Mouse (Mus musculus): ENCODE measurements around the gene Wnt6. TPM values are rescaled to one million over a fixed set of nuclear protein-coding genes. Genes with fewer than 3 reads are reported as not detected.

Wnt6 gene
- polyA plus RNA-seq (2012; ENCODE audit: insufficient read depth, insufficient read length, missing spikeins) = 0.62 and 1.0 TPM in 2 replicates

- H3K27ac ChIP-seq (ENCODE audit: insufficient read depth, low read depth, low read length) = no peak within 1 kb of the TSS
- H3K4me1 ChIP-seq (ENCODE audit: control insufficient read depth, insufficient read depth, low read length) = peaks cover 32% of the 10 kb centered on the region
- H3K4me3 ChIP-seq (ENCODE audit: insufficient read depth, low read length) = peak within 1 kb of the TSS; percentile 53
- TF ChIP-seq POLR2A (IDR thresholded peaks at IDR 0.05; ENCODE audit: borderline replicate concordance, low read depth, low read length) = no peak
- TF ChIP-seq CTCF (IDR thresholded peaks at IDR 0.05; ENCODE audit: low read depth, low read length) = no peak
Observed at GRCm38 (mm10) chr1:74771845-74771930, at the start of gene Wnt6. TSS of gene Wnt6 (plus strand) at chr1:74771892.

DNA sequence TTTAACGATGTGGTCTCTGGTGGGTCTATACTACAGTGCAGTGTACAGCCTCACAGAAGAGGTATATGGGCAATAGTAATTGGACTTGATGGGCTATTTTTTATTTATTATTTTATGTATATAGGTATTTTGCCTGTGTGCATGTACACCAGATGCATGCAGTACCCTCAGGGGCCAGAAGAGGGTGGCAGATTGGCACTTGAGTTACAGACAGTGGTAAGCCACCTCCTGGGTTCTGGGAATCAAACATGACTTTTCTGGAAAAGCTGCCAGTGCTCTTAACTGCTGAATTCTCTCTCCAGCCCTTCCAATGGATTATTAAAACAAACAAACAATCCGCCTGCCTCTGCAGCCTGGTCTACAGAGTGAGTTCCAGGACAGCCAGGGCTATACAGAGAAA lies 47.9 kb upstream of the Wnt6 start:
- TF ChIP-seq CTCF (IDR thresholded peaks at IDR 0.05; ENCODE audit: low read depth, low read length) (no peak), POLR2A (IDR thresholded peaks at IDR 0.05; ENCODE audit: borderline replicate concordance, low read depth, low read length) (no peak)
- H3K4me1 ChIP-seq (ENCODE audit: control insufficient read depth, insufficient read depth, low read length) = peaks cover 24% of the 10 kb centered on the region
- no peak overlapping the region for H3K4me3 ChIP-seq (ENCODE audit: insufficient read depth, low read length)
- H3K27ac ChIP-seq (ENCODE audit: insufficient read depth, low read depth, low read length) = no peak overlapping the region

GRCm38 (mm10) chr1:74726114-74726513 lies 45.6 kb upstream of the Wnt6 start:
- peaks cover 20% of the 10 kb centered on the region for H3K4me1 ChIP-seq (ENCODE audit: control insufficient read depth, insufficient read depth, low read length)
- TF ChIP-seq CTCF (IDR thresholded peaks at IDR 0.05; ENCODE audit: low read depth, low read length) (no peak), POLR2A (IDR thresholded peaks at IDR 0.05; ENCODE audit: borderline replicate concordance, low read depth, low read length) (no peak)
- H3K27ac ChIP-seq (ENCODE audit: insufficient read depth, low read depth, low read length) = no peak overlapping the region
- H3K4me3 ChIP-seq (ENCODE audit: insufficient read depth, low read length) = no peak overlapping the region

GRCm38 (mm10) chr1:74726674-74727073 lies 45.0 kb upstream of the Wnt6 start:
- peaks cover 18% of the 10 kb centered on the region for H3K4me1 ChIP-seq (ENCODE audit: control insufficient read depth, insufficient read depth, low read length)
- H3K27ac ChIP-seq (ENCODE audit: insufficient read depth, low read depth, low read length) = no peak overlapping the region
- TF ChIP-seq CTCF (IDR thresholded peaks at IDR 0.05; ENCODE audit: low read depth, low read length) = no peak
- no peak for TF ChIP-seq POLR2A (IDR thresholded peaks at IDR 0.05; ENCODE audit: borderline replicate concordance, low read depth, low read length)
- no peak overlapping the region for H3K4me3 ChIP-seq (ENCODE audit: insufficient read depth, low read length)

DNA sequence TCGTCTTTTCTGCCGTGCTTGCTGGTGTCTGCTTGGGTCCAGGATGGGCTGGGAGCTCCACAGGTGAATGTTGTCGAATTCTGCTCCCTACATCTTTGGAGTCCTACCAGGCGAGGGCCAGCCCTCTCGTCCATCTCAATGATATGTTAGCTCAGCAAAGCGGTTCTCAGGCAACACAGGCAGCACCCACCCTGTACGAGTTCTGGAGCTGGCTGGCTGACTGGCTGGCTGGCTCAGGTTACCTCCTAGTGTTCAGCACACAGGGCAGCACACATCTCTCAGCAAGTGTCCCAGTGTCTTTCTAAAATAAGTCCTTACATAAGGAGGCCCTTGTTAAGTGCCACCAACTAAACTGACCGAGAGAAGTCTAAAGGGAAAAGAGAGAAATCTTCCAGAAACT lies 43.2 kb upstream of the Wnt6 start:
- Histone ChIP-seq H3K27ac (ENCODE audit: insufficient read depth, low read depth, low read length) (no peak overlapping the region), H3K4me1 (ENCODE audit: control insufficient read depth, insufficient read depth, low read length) (peaks cover 18% of the 10 kb centered on the region), H3K4me3 (ENCODE audit: insufficient read depth, low read length) (no peak overlapping the region)
- TF ChIP-seq CTCF (IDR thresholded peaks at IDR 0.05; ENCODE audit: low read depth, low read length) (no peak), POLR2A (IDR thresholded peaks at IDR 0.05; ENCODE audit: borderline replicate concordance, low read depth, low read length) (no peak)

DNA sequence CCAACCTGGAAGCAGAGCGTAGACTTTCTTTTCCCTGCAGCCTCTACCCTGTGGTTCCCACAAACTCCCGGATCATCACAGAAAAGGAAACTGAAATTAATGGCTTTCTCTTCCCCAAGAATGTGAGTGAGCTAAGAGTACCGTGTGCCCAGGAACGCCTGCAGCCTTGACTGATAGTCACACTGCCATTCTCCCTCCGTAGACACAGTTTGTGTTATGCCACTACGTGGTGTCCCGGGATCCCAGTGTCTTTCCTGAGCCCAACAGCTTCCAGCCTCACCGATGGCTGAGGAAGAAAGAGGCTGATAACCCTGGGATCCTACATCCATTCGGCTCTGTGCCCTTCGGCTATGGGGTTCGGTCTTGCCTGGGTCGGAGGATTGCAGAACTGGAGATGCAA lies 34.7 kb upstream of the Wnt6 start:
- no peak overlapping the region for H3K4me3 ChIP-seq (ENCODE audit: insufficient read depth, low read length)
- no peaks in the 10 kb centered on the region for H3K4me1 ChIP-seq (ENCODE audit: control insufficient read depth, insufficient read depth, low read length)

GRCm38 (mm10) chr1:74737500-74737899 lies 34.2 kb upstream of the Wnt6 start:
- no peak overlapping the region for H3K4me3 ChIP-seq (ENCODE audit: insufficient read depth, low read length)
- no peak overlapping the region for H3K27ac ChIP-seq (ENCODE audit: insufficient read depth, low read depth, low read length)
- TF ChIP-seq POLR2A (IDR thresholded peaks at IDR 0.05; ENCODE audit: borderline replicate concordance, low read depth, low read length) = no peak
- TF ChIP-seq CTCF (IDR thresholded peaks at IDR 0.05; ENCODE audit: low read depth, low read length) = no peak
- H3K4me1 ChIP-seq (ENCODE audit: control insufficient read depth, insufficient read depth, low read length) = no peaks in the 10 kb centered on the region

More for the DNA sequence above, 34.7 kb upstream of the Wnt6 start:
- H3K27ac ChIP-seq (ENCODE audit: insufficient read depth, low read depth, low read length) = no peak overlapping the region
- TF ChIP-seq POLR2A (IDR thresholded peaks at IDR 0.05; ENCODE audit: borderline replicate concordance, low read depth, low read length) (no peak), CTCF (IDR thresholded peaks at IDR 0.05; ENCODE audit: low read depth, low read length) (no peak)

- Histone ChIP-seq H3K4me3 (ENCODE audit: insufficient read depth, low read length) (no peak overlapping the region), H3K27ac (ENCODE audit: insufficient read depth, low read depth, low read length) (no peak overlapping the region), H3K4me1 (ENCODE audit: control insufficient read depth, insufficient read depth, low read length) (no peaks in the 10 kb centered on the region)
- no peak for TF ChIP-seq POLR2A (IDR thresholded peaks at IDR 0.05; ENCODE audit: borderline replicate concordance, low read depth, low read length)
- TF ChIP-seq CTCF (IDR thresholded peaks at IDR 0.05; ENCODE audit: low read depth, low read length) = no peak
Observed at GRCm38 (mm10) chr1:74740846-74741245, 30.8 kb upstream of the Wnt6 start.

- Histone ChIP-seq H3K27ac (ENCODE audit: insufficient read depth, low read depth, low read length) (no peak overlapping the region), H3K4me1 (ENCODE audit: control insufficient read depth, insufficient read depth, low read length) (no peaks in the 10 kb centered on the region), H3K4me3 (ENCODE audit: insufficient read depth, low read length) (no peak overlapping the region)
- TF ChIP-seq POLR2A (IDR thresholded peaks at IDR 0.05; ENCODE audit: borderline replicate concordance, low read depth, low read length) = no peak
Observed at GRCm38 (mm10) chr1:74747335-74747734, 24.4 kb upstream of the Wnt6 start.

GRCm38 (mm10) chr1:74748643-74749271 lies 22.9 kb upstream of the Wnt6 start, which contains the start of gene Prkag3:
TSS of gene Prkag3 (minus strand) at chr1:74749221.
- TF ChIP-seq POLR2A (IDR thresholded peaks at IDR 0.05; ENCODE audit: borderline replicate concordance, low read depth, low read length) (no peak), CTCF (IDR thresholded peaks at IDR 0.05; ENCODE audit: low read depth, low read length) (peak; percentile 49; the same call in 1 of the 2 replicates)
- H3K27ac ChIP-seq (ENCODE audit: insufficient read depth, low read depth, low read length) = no peak within 1 kb of the TSS
- no peaks in the 10 kb centered on the region for H3K4me1 ChIP-seq (ENCODE audit: control insufficient read depth, insufficient read depth, low read length)
- H3K4me3 ChIP-seq (ENCODE audit: insufficient read depth, low read length) = peak within 1 kb of the TSS; percentile 39

GRCm38 (mm10) chr1:74749301-74749700 lies 22.4 kb upstream of the Wnt6 start:
- Histone ChIP-seq H3K4me1 (ENCODE audit: control insufficient read depth, insufficient read depth, low read length) (no peaks in the 10 kb centered on the region), H3K4me3 (ENCODE audit: insufficient read depth, low read length) (no peak overlapping the region), H3K27ac (ENCODE audit: insufficient read depth, low read depth, low read length) (no peak overlapping the region)
- no peak for TF ChIP-seq CTCF (IDR thresholded peaks at IDR 0.05; ENCODE audit: low read depth, low read length)
- no peak for TF ChIP-seq POLR2A (IDR thresholded peaks at IDR 0.05; ENCODE audit: borderline replicate concordance, low read depth, low read length)
